In genomic region chr1:19208641-19209358, GRCm38 (mm10) we compare ENCODE assay signal across 10 mouse cellular contexts. TPM values are rescaled to one million over a fixed set of nuclear protein-coding genes. Genes with fewer than 3 reads are reported as not detected.
DNase-seq lines count a peak whose midpoint lies in the region; ATAC-seq and TF ChIP-seq lines count a peak whose summit lies in the region.
"Had no signal": no experiment of that assay in that cellular context is flagged by ENCODE, and none has a peak within 500 bp of the region (broad histone marks: within the 10 kb centered on the region; RNA-seq: fewer than 3 reads in every experiment).

TSS of gene Tfap2b (plus strand) at chr1:19208914.

- peak within 1 kb of the TSS; percentile 42 for H3K4me3 ChIP-seq in embryonic facial prominence, embryonic 12.5 days
- peak within 1 kb of the TSS; percentile 36 for H3K4me3 ChIP-seq in intestine, postnatal 0 days (ENCODE audit: low read depth, low read length)
- H3K4me3 ChIP-seq in neural tube, embryonic 14.5 days (ENCODE audit: low read depth, low read length) = peak within 1 kb of the TSS; percentile 29

- H3K4me2 ChIP-seq in embryonic facial prominence, embryonic 12.5 days (replicated peaks) = peak within 1 kb of the TSS; percentile 45
- H3K4me2 ChIP-seq in intestine, postnatal 0 days (replicated peaks; ENCODE audit: low read depth) = peak within 1 kb of the TSS; percentile 61
- peak within 1 kb of the TSS; percentile 31 for H3K4me2 ChIP-seq in neural tube, embryonic 14.5 days (ENCODE audit: low read depth, low read length)

- 1% methylated on average over 26 of the region's 26 CpGs for WGBS in embryonic facial prominence, embryonic 12.5 days
- 4% methylated on average over 26 of the region's 26 CpGs for WGBS in intestine, postnatal 0 days
- 1% methylated on average over 26 of the region's 26 CpGs for WGBS in neural tube, embryonic 14.5 days

- TF ChIP-seq CTCF in intestine, postnatal 0 days (IDR thresholded peaks at IDR 0.05; ENCODE audit: low read depth) = no peak

- H3K9me3 ChIP-seq in embryonic facial prominence, embryonic 12.5 days = no peaks in the 10 kb centered on the region
- H3K9me3 ChIP-seq in intestine, postnatal 0 days (ENCODE audit: control insufficient read depth) = no peaks in the 10 kb centered on the region
- H3K9me3 ChIP-seq in neural tube, embryonic 14.5 days (ENCODE audit: control insufficient read depth, low read length) = no peaks in the 10 kb centered on the region

- no peak for ATAC-seq in embryonic facial prominence, embryonic 12.5 days (ENCODE audit: insufficient number of reproducible peaks, insufficient read depth, low FRiP score, low TSS enrichment)
- ATAC-seq in intestine, postnatal 0 days = no peak
- ATAC-seq in neural tube, embryonic 14.5 days (ENCODE audit: low read depth) = peak; percentile 66; the same call in 1 of the 2 replicates
- ATAC-seq: Patski had no signal

- no peaks in the 10 kb centered on the region for H3K4me1 ChIP-seq in embryonic facial prominence, embryonic 12.5 days
- H3K4me1 ChIP-seq in intestine, postnatal 0 days (replicated peaks; ENCODE audit: control insufficient read depth, insufficient read depth, low read length) = no peaks in the 10 kb centered on the region
- H3K4me1 ChIP-seq in neural tube, embryonic 14.5 days (ENCODE audit: control insufficient read depth, insufficient read depth, low read length) = no peaks in the 10 kb centered on the region

- peaks cover 43% of the 10 kb centered on the region for H3K27me3 ChIP-seq in embryonic facial prominence, embryonic 12.5 days
- H3K27me3 ChIP-seq in intestine, postnatal 0 days (replicated peaks; ENCODE audit: control insufficient read depth, insufficient read depth, low read length) = peaks cover 64% of the 10 kb centered on the region
- H3K27me3 ChIP-seq in neural tube, embryonic 14.5 days (ENCODE audit: control insufficient read depth, insufficient read depth, low read length) = peaks cover 12% of the 10 kb centered on the region; the same call in 1 of the 2 replicates

- peak within 1 kb of the TSS; percentile 82 for H3K27ac ChIP-seq in embryonic facial prominence, embryonic 12.5 days
- H3K27ac ChIP-seq in intestine, postnatal 0 days (ENCODE audit: low read depth, low read length) = no peak within 1 kb of the TSS
- peak within 1 kb of the TSS; percentile 69; the same call in 1 of the 2 replicates for H3K27ac ChIP-seq in neural tube, embryonic 14.5 days (ENCODE audit: low read depth, low read length)

- DNase-seq in kidney, adult 9 months = peak; percentile 40
- DNase-seq in kidney, postnatal 10 days = no peak
- no peak for DNase-seq in spleen, postnatal 36 days (ENCODE audit: low spot score in 2 of 2)
- no peak for DNase-seq in thymus, adult 18-20 months
- DNase-seq in gastrocnemius, postnatal 10 days = no peak

- H3K9ac ChIP-seq in embryonic facial prominence, embryonic 12.5 days = peak within 1 kb of the TSS; percentile 63
- no peak within 1 kb of the TSS for H3K9ac ChIP-seq in intestine, postnatal 0 days (ENCODE audit: low read depth, low read length)
- peak within 1 kb of the TSS; percentile 48 for H3K9ac ChIP-seq in neural tube, embryonic 14.5 days (replicated peaks; ENCODE audit: low read depth, low read length)

- H3K36me3 ChIP-seq in embryonic facial prominence, embryonic 12.5 days = no peaks in the 10 kb centered on the region
- H3K36me3 ChIP-seq in intestine, postnatal 0 days (ENCODE audit: control insufficient read depth, insufficient read depth) = no peaks in the 10 kb centered on the region
- H3K36me3 ChIP-seq in neural tube, embryonic 14.5 days (ENCODE audit: control insufficient read depth, insufficient read depth, low read length) = no peaks in the 10 kb centered on the region

RNA-seq across cellular contexts. Expression of gene Tfap2b, which starts in this region (rescaled TPM):
- 27.5 and 41.5 TPM in 2 replicates for polyA plus RNA-seq in embryonic facial prominence, embryonic 12.5 days (2016; fragmentation: Nextera tagmentation; extraction: Ambion mirVana)
- polyA plus RNA-seq in intestine, postnatal 0 days (2015; fragmentation: Nextera tagmentation; extraction: Ambion mirVana) = not detected in 2 replicates
- 49.2 and 51.8 TPM in 2 replicates for polyA plus RNA-seq in neural tube, embryonic 14.5 days (2014; fragmentation: Nextera tagmentation; extraction: Ambion mirVana)
- total RNA-seq in gastrocnemius, postnatal 10 days (2021) = under 1 TPM in 1 of 2 experiments, not detected in 1; 0.09 TPM
- total RNA-seq: gastrocnemius, adult 8-10 months had no signal
- polyA plus RNA-seq: Patski had no signal

Comparison
In these comparisons a context has a peak if more than half of its experiments do, and no peak if none do; other contexts are left out.
1. RNA of gene Tfap2b (polyA plus RNA-seq): 49.2 to 51.8 TPM in neural tube, embryonic 14.5 days and 27.5 to 41.5 TPM in embryonic facial prominence, embryonic 12.5 days; not detected in intestine, postnatal 0 days; every median in the first group is over 10 times any median in the second.
2. Peak in every context shown above with its lines, with median percentiles within 50 percentile points of each other: H3K4me2 ChIP-seq and H3K4me3 ChIP-seq.